Mouse (Mus musculus) hindlimb bud, embryonic 11.5 days (tissue): ENCODE results near the gene Gm29735.
"Not testable (repeated sequence)": the region's sequence is repeated elsewhere in the genome, so short reads cannot be mapped to it uniquely, and the experiment has no call there.

ENCODE experiments used
- DNase-seq: peaks from one replicate; pipeline ENCODE4 v3.0.0-alpha.2; 2012; ENCODE audit warnings: low read depth, low spot score; ENCODE audit errors: extremely low spot score

Gene Gm29735

GRCm38 (mm10) chr7:142128843-142129242 is 28.1 kb downstream of the Gm29735 start:
- DNase-seq, result no peak

GRCm38 (mm10) chr7:142120629-142121028 is 36.3 kb downstream of the Gm29735 start, which contains the start of gene Gm45618:
TSS of gene Gm45618 (minus strand) at chr7:142120729.
- not testable (repeated sequence) for DNase-seq

GRCm38 (mm10) chr7:142119632-142120031 is 37.3 kb downstream of the Gm29735 start:
- no peak for DNase-seq
